Mouse (Mus musculus) spleen, adult 2 months (tissue): ENCODE data around the gene Pramef17.
"Not testable (repeated sequence)": the region's sequence is repeated elsewhere in the genome, so short reads cannot be mapped to it uniquely, and the experiment has no call there.

Experiments used
- CTCF ChIP-seq: fragments of 200-500 bp; IDR thresholded peaks from 2 replicates; pipeline ENCODE4 v1.5.1; 2011; ENCODE audit warnings: mild to moderate bottlenecking, inconsistent platforms; ENCODE audit not compliant: insufficient read depth, insufficient read length, insufficient replicate concordance; ENCODE audit errors: extremely low read depth
- POLR2A ChIP-seq: fragments of 200-500 bp; IDR thresholded peaks from 2 replicates; pipeline ENCODE4 v1.6.1; 2011; ENCODE audit warnings: low read depth, low read length, inconsistent platforms

- TF ChIP-seq CTCF, POLR2A: not testable (repeated sequence)
Measured at GRCm38 (mm10) chr4:143985165-143985564, 9.0 kb downstream of the Pramef17 start.
